Mouse (Mus musculus): ENCODE data around the gene Epn1. TPM values are rescaled to one million over a fixed set of nuclear protein-coding genes. Genes with fewer than 3 reads are reported as not detected.

Epn1 gene
- polyA plus RNA-seq, 1 experiment from 2014 or later = 116 TPM

DNA sequence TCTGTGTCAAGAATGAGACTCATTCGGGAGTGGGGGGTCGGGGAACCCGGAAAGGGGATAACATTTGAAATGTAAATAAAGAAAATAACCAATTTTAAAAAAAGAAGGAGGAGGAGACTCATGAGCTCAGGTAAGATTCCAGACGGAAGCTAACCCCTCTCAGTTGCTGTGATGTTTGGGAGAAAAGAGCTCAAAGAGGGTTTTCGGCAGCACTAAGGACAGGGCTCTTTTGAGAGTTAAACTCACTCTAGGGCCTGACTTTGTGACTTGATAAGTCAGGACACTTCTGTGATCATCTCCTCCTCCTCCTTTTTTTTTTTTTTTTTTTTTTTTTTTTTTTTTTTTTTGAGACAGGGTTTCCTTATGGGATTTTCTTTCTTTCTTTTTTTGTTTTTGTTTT lies 41.1 kb upstream of the Epn1 start:
- Histone ChIP-seq H3K9ac (peak overlapping the region; percentile 72), H3K4me3 (replicated peaks; ENCODE audit: low read length) (peak overlapping the region; percentile 51), H3K27ac (peak overlapping the region; percentile 96; the same call in 1 of the 2 replicates), H3K9me3 (ENCODE audit: control insufficient read depth, low read length) (no peaks in the 10 kb centered on the region), H3K36me3 (replicated peaks; ENCODE audit: control insufficient read depth, insufficient read depth) (peaks cover 24% of the 10 kb centered on the region; the same call in 1 of the 2 replicates), H3K4me1 (replicated peaks; ENCODE audit: control insufficient read depth, insufficient read depth, low read length) (peaks cover 13% of the 10 kb centered on the region; the same call in 1 of the 2 replicates), H3K4me2 (replicated peaks) (peak overlapping the region; percentile 64), H3K27me3 (ENCODE audit: control insufficient read depth, insufficient read depth, low read length) (no peaks in the 10 kb centered on the region)
- WGBS = 39% methylated on average over 5 of the region's 5 CpGs
- DNase-seq (ENCODE audit: low spot score) (no peak), ATAC-seq (ENCODE audit: low FRiP score) (no peak)

DNA sequence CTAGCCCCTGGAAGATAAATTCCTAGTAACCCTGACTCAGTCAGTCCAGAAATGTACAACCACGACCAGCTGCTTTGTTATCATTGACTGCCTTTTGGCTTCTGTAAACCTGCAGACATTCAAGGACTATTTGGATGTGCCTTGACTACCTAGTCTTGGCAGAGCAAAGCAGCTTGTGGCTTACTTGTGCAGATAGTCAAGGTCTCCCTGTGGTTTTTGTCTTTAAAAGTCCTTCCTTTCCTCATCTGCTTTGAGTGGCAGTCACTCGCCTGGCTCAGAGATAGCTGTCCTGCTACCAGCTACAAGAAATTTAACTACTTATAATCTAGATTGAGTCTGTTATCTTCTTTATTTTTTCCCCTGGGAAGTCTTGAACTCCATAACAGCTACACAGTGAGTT lies 35.1 kb upstream of the Epn1 start:
- no peaks in the 10 kb centered on the region for H3K27me3 ChIP-seq (ENCODE audit: control insufficient read depth, insufficient read depth, low read length)
- H3K4me2 ChIP-seq (replicated peaks) = no peak overlapping the region
- ATAC-seq (ENCODE audit: low FRiP score) = no peak

DNA sequence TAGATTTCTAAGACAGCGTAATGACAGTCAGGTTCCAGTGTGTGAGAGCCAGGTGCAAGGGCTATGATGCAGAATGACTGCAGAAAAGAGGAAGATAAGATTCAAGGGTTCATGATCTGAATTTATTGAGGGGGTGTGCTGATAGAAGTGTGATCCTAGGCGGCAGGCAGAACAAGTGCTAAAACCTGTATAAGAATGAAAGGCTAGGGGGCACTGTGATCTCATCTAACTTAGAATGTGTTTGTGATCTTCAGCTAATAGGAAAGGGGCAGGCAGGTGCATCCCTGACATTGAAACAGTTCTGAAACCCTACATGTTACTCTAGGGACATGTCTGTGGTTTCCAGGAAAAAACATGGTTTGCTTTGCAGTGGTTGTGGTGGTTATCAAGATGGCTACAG lies 33.9 kb upstream of the Epn1 start:
- Histone ChIP-seq H3K27ac (no peak overlapping the region), H3K4me3 (replicated peaks; ENCODE audit: low read length) (no peak overlapping the region), H3K9me3 (ENCODE audit: control insufficient read depth, low read length) (no peaks in the 10 kb centered on the region), H3K4me2 (replicated peaks) (no peak overlapping the region), H3K27me3 (ENCODE audit: control insufficient read depth, insufficient read depth, low read length) (no peaks in the 10 kb centered on the region), H3K36me3 (replicated peaks; ENCODE audit: control insufficient read depth, insufficient read depth) (no peaks in the 10 kb centered on the region), H3K4me1 (replicated peaks; ENCODE audit: control insufficient read depth, insufficient read depth, low read length) (peaks cover 9% of the 10 kb centered on the region), H3K9ac (no peak overlapping the region)
- no peak for DNase-seq (ENCODE audit: low spot score)
- ATAC-seq (ENCODE audit: low FRiP score) = no peak
- WGBS = 84% methylated on average over 2 of the region's 2 CpGs

More for the DNA sequence above, 35.1 kb upstream of the Epn1 start:
- no peaks in the 10 kb centered on the region for H3K9me3 ChIP-seq (ENCODE audit: control insufficient read depth, low read length)
- no peak overlapping the region for H3K27ac ChIP-seq
- 77% methylated on average over 2 of the region's 2 CpGs for WGBS
- no peak overlapping the region for H3K4me3 ChIP-seq (replicated peaks; ENCODE audit: low read length)
- DNase-seq (ENCODE audit: low spot score) = no peak
- H3K4me1 ChIP-seq (replicated peaks; ENCODE audit: control insufficient read depth, insufficient read depth, low read length) = no peaks in the 10 kb centered on the region
- H3K36me3 ChIP-seq (replicated peaks; ENCODE audit: control insufficient read depth, insufficient read depth) = no peaks in the 10 kb centered on the region
- H3K9ac ChIP-seq = no peak overlapping the region

DNA sequence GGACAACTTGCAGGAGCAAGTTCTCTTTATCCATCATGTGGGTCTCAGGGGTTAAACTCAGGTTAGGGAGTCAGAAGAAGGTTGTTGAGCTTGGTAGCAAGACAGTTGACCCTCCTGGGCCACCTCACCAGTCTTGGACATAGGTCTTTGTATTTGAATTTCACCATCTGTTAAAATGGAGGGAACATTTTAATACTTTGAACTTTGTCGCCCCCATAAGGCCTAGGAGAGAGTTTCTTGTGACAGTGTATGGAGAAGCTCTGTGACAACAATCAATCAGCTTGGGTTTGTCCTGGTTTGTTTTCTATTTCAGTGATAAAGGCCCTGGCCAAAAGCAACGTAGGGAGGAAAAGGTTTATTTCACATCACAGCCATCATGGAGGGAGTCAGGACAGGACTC lies 32.7 kb upstream of the Epn1 start:
- ATAC-seq (ENCODE audit: low FRiP score) = no peak

DNA sequence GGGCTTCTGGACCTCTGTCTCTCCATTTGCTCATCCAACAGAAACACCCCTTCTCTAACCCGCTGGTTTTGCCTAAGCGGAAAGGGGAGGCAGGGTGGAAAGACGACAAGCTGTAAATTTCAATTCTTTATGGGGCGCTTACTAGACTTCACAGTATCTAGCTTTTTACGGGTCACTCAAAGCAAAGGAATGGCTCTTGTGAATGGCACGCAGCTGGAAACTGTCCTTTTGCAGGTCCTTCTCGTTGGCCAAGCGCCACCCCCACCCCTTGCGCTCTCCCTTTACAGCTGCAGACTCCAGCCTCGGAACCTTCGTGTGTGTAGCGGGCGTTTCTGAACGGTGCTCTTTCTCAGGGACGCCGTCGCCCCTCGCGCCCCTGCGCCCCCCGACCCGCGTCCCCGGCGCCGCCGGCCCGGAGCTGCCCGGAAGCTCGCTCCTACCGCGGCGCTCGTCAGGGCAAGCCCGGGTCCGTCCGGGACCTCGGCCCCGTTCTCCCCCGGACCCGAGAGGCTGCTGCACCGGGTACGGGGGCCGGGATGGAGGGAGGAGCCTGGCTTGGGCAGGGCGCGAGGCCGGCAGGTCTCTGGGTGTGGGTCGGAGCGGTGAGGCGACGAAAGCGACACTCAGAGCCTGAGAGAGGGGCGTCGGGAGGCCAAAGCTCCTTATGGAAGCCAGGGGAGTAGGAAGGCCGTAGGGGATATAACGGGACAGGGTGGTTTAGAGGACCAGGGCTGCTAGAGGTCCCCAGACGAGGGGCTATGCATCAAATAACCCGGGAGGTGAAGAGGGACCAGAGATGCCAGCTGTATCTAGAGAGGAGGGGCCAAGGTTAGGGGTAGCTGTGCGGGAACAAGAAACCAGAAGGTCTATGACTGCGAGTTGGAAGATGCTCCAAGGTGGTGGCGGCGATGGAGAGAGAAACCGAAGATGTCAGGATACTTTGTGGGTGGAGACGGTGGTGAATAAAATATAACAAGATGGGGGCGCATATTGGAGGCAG lies 28.5 kb upstream of the Epn1 start, which contains the start of gene Zfp580:
TSS of gene Zfp580 (plus strand) at position 346 of the 1,000 bp plus-strand sequence.
- H3K27ac ChIP-seq = peak within 1 kb of the TSS; percentile 89
- no peaks in the 10 kb centered on the region; the same call in 1 of the 2 replicates for H3K36me3 ChIP-seq (replicated peaks; ENCODE audit: control insufficient read depth, insufficient read depth)
- 2% methylated on average over 65 of the region's 65 CpGs for WGBS
- peak within 1 kb of the TSS; percentile 66 for H3K4me3 ChIP-seq (replicated peaks; ENCODE audit: low read length)
- H3K9ac ChIP-seq = peak within 1 kb of the TSS; percentile 89
- peaks cover 38% of the 10 kb centered on the region for H3K27me3 ChIP-seq (ENCODE audit: control insufficient read depth, insufficient read depth, low read length)
- ATAC-seq (ENCODE audit: low FRiP score) (peak; percentile 81), DNase-seq (ENCODE audit: low spot score) (peak; percentile 81)
- H3K4me2 ChIP-seq (replicated peaks) = peak within 1 kb of the TSS; percentile 71
- no peaks in the 10 kb centered on the region for H3K9me3 ChIP-seq (ENCODE audit: control insufficient read depth, low read length)
- H3K4me1 ChIP-seq (replicated peaks; ENCODE audit: control insufficient read depth, insufficient read depth, low read length) = peaks cover 35% of the 10 kb centered on the region

More for the DNA sequence above, 32.7 kb upstream of the Epn1 start:
- no peak for DNase-seq (ENCODE audit: low spot score)
- no peak overlapping the region for H3K4me2 ChIP-seq (replicated peaks)
- 41% methylated on average over 2 of the region's 2 CpGs for WGBS
- H3K4me1 ChIP-seq (replicated peaks; ENCODE audit: control insufficient read depth, insufficient read depth, low read length) = peaks cover 13% of the 10 kb centered on the region
- no peak overlapping the region for H3K4me3 ChIP-seq (replicated peaks; ENCODE audit: low read length)
- no peaks in the 10 kb centered on the region for H3K27me3 ChIP-seq (ENCODE audit: control insufficient read depth, insufficient read depth, low read length)
- H3K36me3 ChIP-seq (replicated peaks; ENCODE audit: control insufficient read depth, insufficient read depth) = no peaks in the 10 kb centered on the region
- H3K9ac ChIP-seq = no peak overlapping the region
- no peaks in the 10 kb centered on the region for H3K9me3 ChIP-seq (ENCODE audit: control insufficient read depth, low read length)
- H3K27ac ChIP-seq = no peak overlapping the region

DNA sequence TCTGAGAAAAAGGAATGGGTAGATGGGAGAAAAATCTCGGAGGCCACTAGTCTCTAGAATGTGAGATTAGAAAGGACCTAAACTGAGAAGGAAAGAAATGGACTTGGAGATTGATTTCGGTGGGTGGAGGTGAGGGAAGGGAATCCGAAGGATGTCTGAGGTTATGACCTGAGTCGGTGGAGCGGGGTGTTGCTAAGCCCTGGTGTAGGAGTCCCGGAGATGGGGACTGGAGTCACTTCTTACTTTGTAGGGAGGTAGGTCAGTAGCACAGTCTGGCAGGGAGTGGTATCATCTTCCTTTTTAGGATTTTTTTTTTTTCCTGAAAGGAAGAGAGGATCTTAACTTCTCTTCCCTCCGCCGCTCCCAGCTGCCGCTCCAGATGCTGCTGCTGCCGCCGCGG lies 27.6 kb upstream of the Epn1 start:
- 4% methylated on average over 12 of the region's 12 CpGs for WGBS
- DNase-seq (ENCODE audit: low spot score) = no peak
- peaks cover 39% of the 10 kb centered on the region for H3K4me1 ChIP-seq (replicated peaks; ENCODE audit: control insufficient read depth, insufficient read depth, low read length)
- no peaks in the 10 kb centered on the region for H3K9me3 ChIP-seq (ENCODE audit: control insufficient read depth, low read length)
- H3K27ac ChIP-seq = peak overlapping the region; percentile 89
- peak overlapping the region; percentile 71 for H3K4me2 ChIP-seq (replicated peaks)
- H3K36me3 ChIP-seq (replicated peaks; ENCODE audit: control insufficient read depth, insufficient read depth) = no peaks in the 10 kb centered on the region; the same call in 1 of the 2 replicates
- H3K27me3 ChIP-seq (ENCODE audit: control insufficient read depth, insufficient read depth, low read length) = peaks cover 38% of the 10 kb centered on the region
- H3K4me3 ChIP-seq (replicated peaks; ENCODE audit: low read length) = peak overlapping the region; percentile 66
- ATAC-seq (ENCODE audit: low FRiP score) = no peak
- peak overlapping the region; percentile 89 for H3K9ac ChIP-seq

DNA sequence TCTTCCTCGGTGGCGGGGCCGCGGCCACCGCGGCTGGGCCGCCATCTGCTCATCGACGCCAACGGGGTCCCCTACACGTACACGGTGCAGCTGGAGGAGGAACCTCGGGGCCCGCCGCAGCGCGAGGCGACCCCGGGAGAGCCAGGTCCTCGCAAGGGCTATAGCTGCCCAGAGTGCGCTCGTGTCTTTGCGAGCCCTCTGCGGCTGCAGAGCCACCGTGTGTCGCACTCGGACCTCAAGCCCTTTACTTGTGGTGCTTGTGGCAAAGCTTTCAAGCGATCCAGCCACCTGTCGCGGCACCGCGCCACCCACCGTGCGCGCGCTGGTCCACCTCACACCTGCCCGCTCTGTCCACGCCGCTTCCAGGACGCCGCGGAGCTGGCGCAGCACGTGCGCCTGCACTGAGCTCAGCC lies 27.1 kb upstream of the Epn1 start:
- Histone ChIP-seq H3K27me3 (ENCODE audit: control insufficient read depth, insufficient read depth, low read length) (peaks cover 43% of the 10 kb centered on the region), H3K9ac (peak overlapping the region; percentile 89), H3K9me3 (ENCODE audit: control insufficient read depth, low read length) (no peaks in the 10 kb centered on the region), H3K4me1 (replicated peaks; ENCODE audit: control insufficient read depth, insufficient read depth, low read length) (peaks cover 44% of the 10 kb centered on the region), H3K4me2 (replicated peaks) (peak overlapping the region; percentile 71), H3K27ac (no peak overlapping the region), H3K4me3 (replicated peaks; ENCODE audit: low read length) (peak overlapping the region; percentile 66), H3K36me3 (replicated peaks; ENCODE audit: control insufficient read depth, insufficient read depth) (no peaks in the 10 kb centered on the region; the same call in 1 of the 2 replicates)
- ATAC-seq (ENCODE audit: low FRiP score) = no peak
- DNase-seq (ENCODE audit: low spot score) = no peak
- 4% methylated on average over 45 of the region's 45 CpGs for WGBS

DNA sequence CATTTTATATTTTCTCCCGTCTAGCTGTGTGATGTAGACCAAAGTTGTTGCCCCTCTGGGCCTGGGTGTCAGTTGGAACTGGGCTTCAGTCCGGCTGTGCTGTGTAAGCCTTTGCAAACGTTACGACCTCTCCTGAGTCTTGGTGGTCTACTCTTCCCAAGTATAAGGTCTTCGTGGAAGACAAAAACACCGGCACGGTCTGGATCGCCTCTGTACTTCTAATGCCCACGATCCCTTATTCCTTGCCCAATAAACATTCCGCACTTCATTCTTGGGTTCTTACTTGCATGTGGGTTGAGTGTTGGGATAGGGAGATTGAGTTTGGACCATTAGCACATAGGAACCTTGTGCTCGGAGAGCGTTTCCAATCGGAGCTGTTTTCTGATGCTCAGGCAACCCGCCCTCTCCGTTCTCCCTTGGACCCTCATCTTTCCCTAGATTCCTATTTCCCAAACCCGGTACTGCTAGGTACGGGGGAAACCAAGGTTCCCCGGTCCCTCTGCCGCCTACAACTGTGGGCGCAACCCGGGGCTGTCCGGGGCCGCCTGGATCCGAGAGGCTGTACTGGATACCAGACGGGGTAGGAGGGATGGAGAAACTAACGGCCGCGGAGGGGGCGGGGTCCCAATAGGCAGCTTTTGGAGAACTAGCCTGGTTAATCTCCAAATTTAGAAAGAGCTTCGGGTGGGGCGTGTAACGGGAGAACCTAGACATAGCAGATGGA lies 26.4 kb upstream of the Epn1 start:
- Histone ChIP-seq H3K9me3 (ENCODE audit: control insufficient read depth, low read length) (no peaks in the 10 kb centered on the region), H3K9ac (peak overlapping the region; percentile 89), H3K27me3 (ENCODE audit: control insufficient read depth, insufficient read depth, low read length) (peaks cover 47% of the 10 kb centered on the region), H3K27ac (no peak overlapping the region), H3K4me1 (replicated peaks; ENCODE audit: control insufficient read depth, insufficient read depth, low read length) (peaks cover 46% of the 10 kb centered on the region), H3K4me2 (replicated peaks) (peak overlapping the region; percentile 71), H3K4me3 (replicated peaks; ENCODE audit: low read length) (peak overlapping the region; percentile 66), H3K36me3 (replicated peaks; ENCODE audit: control insufficient read depth, insufficient read depth) (no peaks in the 10 kb centered on the region; the same call in 1 of the 2 replicates)
- WGBS = 10% methylated on average over 32 of the region's 32 CpGs
- DNase-seq (ENCODE audit: low spot score) = no peak
- ATAC-seq (ENCODE audit: low FRiP score) = no peak
